Mouse (Mus musculus): ENCODE measurements around the gene Gpr15.

- TF ChIP-seq CTCF (IDR thresholded peaks at IDR 0.05; ENCODE audit: insufficient read depth, low read depth, low read length) (no peak), POLR2A (IDR thresholded peaks at IDR 0.05; ENCODE audit: insufficient read depth, low read depth, low read length) (no peak)
Observed at GRCm38 (mm10) chr16:58690322-58690732, 28.5 kb downstream of the Gpr15 start.

All from olfactory bulb, adult 2 months (tissue).